Mouse (Mus musculus) kidney, embryonic 15.5 days (tissue): Measurements from ENCODE around the gene Mogat2. TPM values are rescaled to one million over a fixed set of nuclear protein-coding genes. Genes with fewer than 3 reads are reported as not detected.
A peak's percentile ranks its signal among the peaks of the same experiment; 100 is the strongest.

Experiments used
- ATAC-seq: fragments of 200-750 bp; cut with Nextera tagmentation; replicated peaks from 2 replicates; pipeline ENCODE4 v1.8.0; 2017; ENCODE audit warnings: moderate TSS enrichment; ENCODE audit not compliant: low FRiP score
- H3K27ac ChIP-seq: fragments of 300-500 bp; sonication (generic); 2 replicates; pipeline ENCODE4 v1.5.1; 2015; ENCODE audit warnings: mild to moderate bottlenecking, inconsistent platforms
- H3K27me3 ChIP-seq: fragments of 300-500 bp; sonication (generic); 2 replicates; pipeline ENCODE4 v1.6.1; 2015; ENCODE audit warnings: inconsistent platforms
- H3K36me3 ChIP-seq: fragments of 300-500 bp; sonication (generic); 2 replicates; pipeline ENCODE4 v1.6.1; 2015; ENCODE audit warnings: inconsistent platforms
- H3K4me1 ChIP-seq: fragments of 300-500 bp; sonication (generic); 2 replicates; pipeline ENCODE4 v1.6.1; 2015; ENCODE audit warnings: inconsistent platforms
- H3K4me2 ChIP-seq: fragments of 300-500 bp; sonication (generic); 2 replicates; pipeline ENCODE4 v1.6.1; 2015; ENCODE audit warnings: moderate library complexity, mild to moderate bottlenecking, inconsistent platforms
- H3K4me3 ChIP-seq: fragments of 300-500 bp; sonication (generic); replicated peaks from 2 replicates; pipeline ENCODE4 v1.5.1; 2015; ENCODE audit warnings: mild to moderate bottlenecking, inconsistent platforms
- H3K9ac ChIP-seq: fragments of 300-500 bp; sonication (generic); 2 replicates; pipeline ENCODE4 v1.6.1; 2015; ENCODE audit warnings: mild to moderate bottlenecking, inconsistent platforms
- H3K9me3 ChIP-seq: fragments of 300-500 bp; sonication (generic); replicated peaks from 2 replicates; pipeline ENCODE4 v1.6.1; 2016; ENCODE audit warnings: inconsistent platforms
- WGBS: fragments of 180-500 bp; shearing (Covaris S2); methylation state at CpG from one replicate; pipeline ENCODE4 v1.1.7; 2015; ENCODE audit warnings: mixed read lengths; 5-methylcytosine and 5-hydroxymethylcytosine counted together
- polyA plus RNA-seq: library from polyadenylated mRNA; unstranded; fragments of >200 nt; fragmentation: Nextera tagmentation; extraction: Ambion mirVana; gene quantifications from 2 replicates; pipeline ENCODE4 v1.2.1, GENCODE M21; 2015

The Mogat2 gene
- polyA plus RNA-seq, 1 experiment from 2014 or later, result 7.7 TPM

DNA sequence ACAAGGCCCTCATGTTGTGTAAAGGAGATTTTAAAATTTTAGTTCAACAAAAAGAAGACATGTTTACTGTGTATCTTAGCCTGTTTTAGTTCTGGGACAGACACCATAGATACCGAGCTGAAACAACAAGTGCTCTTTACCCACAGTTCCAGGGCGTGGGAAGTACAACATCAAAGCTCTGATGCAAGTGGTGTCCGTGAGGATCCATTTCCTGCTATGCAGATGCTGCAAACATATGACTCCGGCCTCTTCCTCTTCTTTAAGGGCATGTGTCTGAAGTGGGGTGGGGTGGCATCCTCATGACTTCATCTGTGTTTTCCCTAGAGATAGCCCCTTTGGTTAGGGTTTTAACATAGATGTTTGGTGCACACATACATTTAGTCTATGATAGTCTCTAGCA, 25.1 kb upstream of the Mogat2 start:
- no peak for ATAC-seq
- Histone ChIP-seq H3K9me3 (no peaks in the 10 kb centered on the region), H3K27me3 (peaks cover 45% of the 10 kb centered on the region), H3K9ac (no peak overlapping the region), H3K36me3 (no peaks in the 10 kb centered on the region), H3K4me1 (peaks cover 15% of the 10 kb centered on the region), H3K4me3 (no peak overlapping the region), H3K27ac (no peak overlapping the region), H3K4me2 (no peak overlapping the region)
- 50% methylated on average over 4 of the region's 4 CpGs for WGBS

DNA sequence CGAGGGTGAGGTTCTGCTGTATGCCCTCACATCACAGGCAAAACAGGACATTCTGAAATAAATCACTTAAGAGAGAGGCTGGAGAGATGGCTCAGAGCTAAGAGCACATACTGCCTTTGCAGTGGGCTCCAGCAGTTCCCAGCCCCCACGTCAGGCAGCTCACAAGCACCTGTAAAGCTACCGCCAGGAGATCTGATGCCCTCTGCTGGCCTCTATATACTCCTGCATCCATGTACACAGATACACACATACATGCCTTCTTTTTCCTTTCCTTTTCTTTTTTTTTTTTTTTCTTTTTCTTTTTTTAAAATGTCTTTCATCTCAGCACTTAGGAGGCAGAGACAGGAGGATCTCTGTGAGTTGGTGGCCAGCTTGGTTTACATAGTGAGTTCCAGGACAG, 23.5 kb upstream of the Mogat2 start:
- Histone ChIP-seq H3K9ac (no peak overlapping the region), H3K4me3 (no peak overlapping the region), H3K27ac (no peak overlapping the region), H3K4me1 (no peaks in the 10 kb centered on the region), H3K4me2 (no peak overlapping the region), H3K27me3 (peaks cover 29% of the 10 kb centered on the region), H3K36me3 (no peaks in the 10 kb centered on the region), H3K9me3 (no peaks in the 10 kb centered on the region)
- no peak for ATAC-seq
- 60% methylated on average over 3 of the region's 3 CpGs for WGBS

- no peak for ATAC-seq
- Histone ChIP-seq H3K27ac (no peak overlapping the region), H3K9me3 (no peaks in the 10 kb centered on the region), H3K4me3 (no peak overlapping the region), H3K4me1 (no peaks in the 10 kb centered on the region), H3K4me2 (no peak overlapping the region), H3K9ac (no peak overlapping the region), H3K36me3 (no peaks in the 10 kb centered on the region), H3K27me3 (peaks cover 10% of the 10 kb centered on the region; the same call in 1 of the 2 replicates)
- WGBS, result 76% methylated on average over 7 of the region's 7 CpGs
Measured at GRCm38 (mm10) chr7:99255006-99255405, 16.6 kb upstream of the Mogat2 start.

GRCm38 (mm10) chr7:99250386-99250785, 12.0 kb upstream of the Mogat2 start:
- Histone ChIP-seq H3K36me3 (no peaks in the 10 kb centered on the region), H3K4me1 (peaks cover 8% of the 10 kb centered on the region), H3K4me3 (no peak overlapping the region), H3K9ac (no peak overlapping the region), H3K9me3 (no peaks in the 10 kb centered on the region), H3K27me3 (peaks cover 23% of the 10 kb centered on the region), H3K27ac (no peak overlapping the region), H3K4me2 (no peak overlapping the region)
- WGBS, result 47% methylated on average over 9 of the region's 9 CpGs
- no peak for ATAC-seq

DNA sequence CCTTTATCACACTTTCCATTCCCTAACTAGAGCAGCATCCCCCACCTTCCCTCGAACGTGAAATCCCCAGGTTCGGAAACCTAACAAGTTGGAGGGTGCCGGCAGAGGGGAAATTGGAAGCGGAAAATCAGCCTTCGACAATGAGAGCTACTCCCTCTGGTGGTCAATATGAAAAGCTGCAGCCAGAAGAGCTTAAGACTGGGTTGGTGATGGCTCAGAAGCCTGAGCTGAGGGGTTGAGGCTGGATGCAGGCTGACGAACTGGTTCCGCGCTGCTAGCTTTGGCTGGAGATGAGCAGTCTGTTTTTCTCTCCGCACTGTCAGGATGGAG, 11.1 kb upstream of the Mogat2 start:
- Histone ChIP-seq H3K9me3 (no peaks in the 10 kb centered on the region), H3K36me3 (no peaks in the 10 kb centered on the region), H3K4me1 (peaks cover 8% of the 10 kb centered on the region), H3K4me3 (peak overlapping the region; percentile 46), H3K27ac (no peak overlapping the region), H3K4me2 (peak overlapping the region; percentile 82), H3K9ac (no peak overlapping the region), H3K27me3 (peaks cover 23% of the 10 kb centered on the region)
- peak; percentile 64; the same call in 1 of the 2 replicates for ATAC-seq
- WGBS, result 1% methylated on average over 10 of the region's 10 CpGs

DNA sequence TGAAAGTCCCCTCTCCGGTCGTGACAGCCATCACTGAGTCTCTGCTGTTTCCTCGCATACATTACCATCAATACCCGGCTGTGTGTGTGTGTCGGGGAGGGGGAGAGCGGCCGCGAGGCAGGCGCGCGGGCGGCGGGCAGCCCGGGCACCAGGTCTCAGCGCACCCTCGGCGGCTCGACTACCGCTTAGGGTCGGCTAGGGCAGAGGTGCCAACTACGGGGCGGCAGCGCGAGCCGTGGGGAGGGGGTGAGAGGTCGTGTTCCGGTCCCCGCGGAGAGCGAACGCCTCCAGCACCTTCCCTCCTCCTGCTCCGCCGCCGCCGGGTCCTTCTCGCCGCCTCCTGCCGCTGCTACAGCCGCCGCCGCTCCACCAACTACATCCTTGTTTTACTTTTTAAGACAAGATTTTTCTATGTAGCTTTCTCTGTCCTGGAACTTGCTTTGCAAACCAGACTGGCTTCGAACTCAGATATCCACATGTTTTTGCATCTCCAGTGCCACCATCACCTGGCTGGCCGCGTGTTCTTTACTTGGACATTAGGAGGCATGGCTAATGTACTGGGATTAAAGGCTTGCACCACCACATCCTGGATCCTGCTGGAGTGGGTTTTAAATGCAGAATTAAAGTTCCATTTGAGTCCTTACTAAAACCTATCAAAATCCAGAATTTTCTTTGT, 10.6 kb upstream of the Mogat2 start:
- no peaks in the 10 kb centered on the region for H3K9me3 ChIP-seq
- 0 out of 2 replicates have a peak, but pooled peaks have one; percentile 6 for ATAC-seq
- peaks cover 8% of the 10 kb centered on the region for H3K4me1 ChIP-seq
- H3K27me3 ChIP-seq, result peaks cover 23% of the 10 kb centered on the region
- 2% methylated on average over 35 of the region's 44 CpGs for WGBS
- H3K9ac ChIP-seq, result 0 out of 2 replicates have a peak overlapping the region, but pooled peaks have one; percentile 26
- H3K4me2 ChIP-seq, result peak overlapping the region; percentile 82
- H3K4me3 ChIP-seq, result peak overlapping the region; percentile 46
- no peaks in the 10 kb centered on the region for H3K36me3 ChIP-seq
- no peak overlapping the region for H3K27ac ChIP-seq

DNA sequence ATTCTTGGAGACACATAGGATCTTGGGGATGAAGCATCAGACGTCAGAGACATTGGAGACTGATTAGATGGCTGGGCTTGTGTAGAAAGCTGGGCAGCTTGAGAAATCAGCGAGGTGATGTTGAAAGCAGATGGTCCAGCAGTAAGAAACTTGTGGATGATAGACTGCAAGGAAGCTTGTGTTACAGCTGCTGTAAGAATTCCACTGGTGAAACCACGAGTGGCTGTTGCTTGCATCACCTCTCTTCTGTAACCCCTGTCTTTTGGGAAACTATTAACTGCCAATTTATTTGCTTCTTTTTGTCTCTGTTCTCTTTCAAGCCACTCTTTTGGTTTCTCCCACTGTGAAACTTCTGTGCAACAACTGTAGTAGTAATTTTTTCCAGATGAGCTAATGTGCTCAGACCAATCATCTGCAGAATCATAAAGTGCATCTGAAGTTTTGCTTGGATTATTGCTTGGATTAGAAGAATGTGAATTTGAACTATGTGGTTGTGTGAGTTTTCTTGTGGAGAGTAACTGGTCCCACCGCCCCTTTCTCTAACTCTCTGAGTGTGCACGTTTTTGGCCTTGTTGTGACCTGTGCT, 9.8 kb upstream of the Mogat2 start:
- 38% methylated on average over 5 of the region's 5 CpGs for WGBS
- H3K4me3 ChIP-seq, result no peak overlapping the region
- no peak overlapping the region for H3K27ac ChIP-seq
- no peaks in the 10 kb centered on the region for H3K36me3 ChIP-seq
- no peak for ATAC-seq
- no peak overlapping the region for H3K4me2 ChIP-seq
- no peak overlapping the region for H3K9ac ChIP-seq
- peaks cover 8% of the 10 kb centered on the region for H3K4me1 ChIP-seq
- H3K27me3 ChIP-seq, result peaks cover 23% of the 10 kb centered on the region
- H3K9me3 ChIP-seq, result no peaks in the 10 kb centered on the region

GRCm38 (mm10) chr7:99242097-99242496, 3.7 kb upstream of the Mogat2 start:
- 97% methylated on average over 11 of the region's 11 CpGs for WGBS
- Histone ChIP-seq H3K27ac (no peak overlapping the region), H3K4me2 (no peak overlapping the region), H3K27me3 (peaks cover 11% of the 10 kb centered on the region), H3K9me3 (no peaks in the 10 kb centered on the region), H3K4me3 (no peak overlapping the region), H3K9ac (no peak overlapping the region), H3K36me3 (no peaks in the 10 kb centered on the region), H3K4me1 (peaks cover 14% of the 10 kb centered on the region)
- no peak for ATAC-seq

DNA sequence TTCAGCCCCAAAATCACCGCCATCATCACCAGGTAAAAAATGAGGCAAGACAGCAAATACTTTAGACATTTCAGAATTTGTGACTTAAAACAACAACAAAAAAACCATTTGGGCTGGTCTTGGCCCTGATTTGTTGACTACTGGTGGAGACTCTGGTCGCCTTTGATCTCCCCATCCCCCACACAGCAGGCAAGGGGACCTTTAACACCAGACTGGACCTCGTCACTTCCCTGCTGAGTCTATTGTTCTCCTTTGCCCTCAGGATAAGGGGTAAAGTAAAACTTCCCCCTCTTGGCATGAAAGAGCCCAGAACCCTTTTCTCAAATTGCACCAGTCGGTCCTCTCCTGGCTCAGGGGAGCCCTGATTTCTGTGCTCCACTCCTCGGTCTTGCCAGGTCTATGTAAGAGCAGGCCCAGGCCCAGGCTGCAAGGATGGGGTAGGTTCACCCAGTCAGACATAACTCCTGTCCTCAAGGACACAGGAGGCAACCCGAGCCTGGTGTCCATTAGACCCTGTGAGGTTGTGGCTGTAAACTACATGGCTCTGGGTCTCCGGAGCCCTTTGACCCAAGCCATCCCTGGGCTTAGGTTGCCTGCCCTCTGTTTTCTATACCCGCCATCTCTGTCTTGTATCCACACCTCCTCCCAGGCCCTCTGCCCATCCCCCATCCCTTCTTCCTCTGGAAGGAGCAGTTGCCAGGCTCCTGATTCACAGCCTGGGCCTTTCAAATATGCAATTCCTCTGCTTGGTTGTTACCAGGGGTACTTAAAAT, 1.3 kb downstream of the Mogat2 start:
- no peak overlapping the region for H3K4me3 ChIP-seq
- no peaks in the 10 kb centered on the region for H3K9me3 ChIP-seq
- peaks cover 11% of the 10 kb centered on the region for H3K27me3 ChIP-seq
- H3K36me3 ChIP-seq, result no peaks in the 10 kb centered on the region
- H3K9ac ChIP-seq, result no peak overlapping the region
- H3K4me2 ChIP-seq, result no peak overlapping the region
- 36% methylated on average over 8 of the region's 8 CpGs for WGBS
- no peak for ATAC-seq
- H3K27ac ChIP-seq, result no peak overlapping the region
- H3K4me1 ChIP-seq, result peaks cover 18% of the 10 kb centered on the region

DNA sequence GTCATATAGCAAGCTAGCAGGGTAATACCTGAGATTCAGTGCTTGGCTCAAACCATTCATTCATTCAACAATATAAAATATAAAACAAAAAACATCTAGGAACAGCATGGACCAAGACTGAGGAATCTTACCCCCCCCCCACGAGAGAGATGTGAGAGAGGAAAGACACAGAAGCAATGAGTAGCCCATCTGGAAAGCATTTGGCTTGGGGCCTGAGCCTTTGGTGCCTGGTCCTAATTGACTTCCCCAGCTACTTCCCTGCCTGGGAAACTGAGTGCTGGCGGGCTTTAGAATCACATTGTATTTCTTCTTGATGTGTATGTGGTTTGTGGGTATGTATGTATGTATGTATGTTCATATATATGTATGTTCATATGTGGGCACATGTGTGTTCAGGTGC, 2.8 kb downstream of the Mogat2 start:
- Histone ChIP-seq H3K4me2 (no peak overlapping the region), H3K9me3 (no peaks in the 10 kb centered on the region), H3K27me3 (peaks cover 11% of the 10 kb centered on the region), H3K27ac (no peak overlapping the region), H3K4me3 (no peak overlapping the region), H3K4me1 (peaks cover 18% of the 10 kb centered on the region), H3K9ac (no peak overlapping the region), H3K36me3 (no peaks in the 10 kb centered on the region)
- WGBS, result 62% methylated on average over 2 of the region's 2 CpGs
- ATAC-seq, result no peak

DNA sequence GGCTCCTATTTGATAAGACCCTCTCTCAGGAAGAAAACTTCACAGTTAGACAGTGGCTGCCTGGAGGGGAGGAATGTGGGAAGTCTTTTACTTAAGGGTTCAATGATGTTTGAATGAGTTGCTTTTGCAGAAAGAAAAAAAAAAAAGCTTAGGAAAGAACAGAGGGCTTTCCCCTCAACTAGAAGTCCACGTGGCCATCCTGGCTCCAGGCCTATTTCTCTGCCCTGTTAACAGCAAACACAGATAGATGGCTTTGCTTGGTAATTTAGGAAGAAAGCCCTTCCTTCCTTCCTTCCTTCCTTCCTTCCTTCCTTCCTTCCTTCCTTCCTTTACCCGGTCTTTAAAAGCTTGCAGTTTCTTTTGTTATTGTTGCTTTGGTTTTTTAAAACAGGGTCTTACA, 3.5 kb downstream of the Mogat2 start:
- 40% methylated on average over 2 of the region's 2 CpGs for WGBS
- H3K27me3 ChIP-seq, result peaks cover 11% of the 10 kb centered on the region
- H3K9me3 ChIP-seq, result no peaks in the 10 kb centered on the region

GRCm38 (mm10) chr7:99232571-99232970, 5.8 kb downstream of the Mogat2 start:
- Histone ChIP-seq H3K36me3 (no peaks in the 10 kb centered on the region), H3K4me3 (no peak overlapping the region), H3K4me1 (0 out of 2 replicates have a peak, but pooled peaks cover 7% of the 10 kb centered on the region), H3K9ac (no peak overlapping the region), H3K27ac (no peak overlapping the region), H3K4me2 (no peak overlapping the region), H3K9me3 (no peaks in the 10 kb centered on the region), H3K27me3 (no peaks in the 10 kb centered on the region; the same call in none of the 2 replicates)
- no peak for ATAC-seq
- 67% methylated on average over 6 of the region's 6 CpGs for WGBS

More for the DNA sequence above, 3.5 kb downstream of the Mogat2 start:
- Histone ChIP-seq H3K36me3 (no peaks in the 10 kb centered on the region), H3K27ac (no peak overlapping the region), H3K9ac (no peak overlapping the region), H3K4me1 (peaks cover 18% of the 10 kb centered on the region), H3K4me3 (no peak overlapping the region), H3K4me2 (no peak overlapping the region)
- no peak for ATAC-seq
